Mouse (Mus musculus) MEL (cell line): ENCODE measurements at regions not wholly inside any gene's neighbourhood (a gene's known extent, or its start where the extent isn't known, plus 50 kb on each side); places are given as distances from the start of the nearest gene placed in this dataset.

ENCODE experiments used
- CHD2 ChIP-seq: IDR thresholded peaks from 2 replicates; pipeline ENCODE4 v1.6.1; 2011; ENCODE audit warnings: low read length, improper control_type of control experiment
- CTCF ChIP-seq, 3 experiments: IDR thresholded peaks in 2 of 3; conservative IDR thresholded peaks in 1 of 3; 2 replicates each; pipeline ENCODE4 v1.5.1; 2011 to 2012; ENCODE audit warnings: low read length in 3 of 3, low read depth in 2 of 3, mild to moderate bottlenecking in 2 of 3, improper control_type of control experiment in 1 of 3, inconsistent platforms in 1 of 3, mixed read lengths in 1 of 3, moderate library complexity in 1 of 3; ENCODE audit not compliant: control insufficient read depth in 1 of 3, insufficient read depth in 1 of 3, poor library complexity in 1 of 3, severe bottlenecking in 1 of 3
- GATA1 ChIP-seq: IDR thresholded peaks from 2 replicates; pipeline ENCODE4 v1.6.1; 2011; ENCODE audit warnings: low read depth, low read length, improper control_type of control experiment
- MYC ChIP-seq: IDR thresholded peaks from 2 replicates; pipeline ENCODE4 v1.6.1; 2011; ENCODE audit warnings: low read depth, mild to moderate bottlenecking, low read length, improper control_type of control experiment, moderate library complexity
- NELFE ChIP-seq: IDR thresholded peaks from 2 replicates; pipeline ENCODE4 v1.6.1; 2011; ENCODE audit warnings: low read depth, low read length, improper control_type of control experiment
- POLR2A ChIP-seq, 2 experiments: IDR thresholded peaks; 2 replicates each; pipeline ENCODE4 v1.6.1; 2011 to 2012; ENCODE audit warnings: low read length in 2 of 2, mild to moderate bottlenecking in 2 of 2, control low read depth in 1 of 2, improper control_type of control experiment in 1 of 2, low read depth in 1 of 2, moderate library complexity in 1 of 2; ENCODE audit not compliant: control insufficient read depth in 1 of 2, insufficient read depth in 1 of 2, poor library complexity in 1 of 2
- TCF12 ChIP-seq: IDR thresholded peaks from 2 replicates; pipeline ENCODE4 v1.6.1; 2014; ENCODE audit warnings: low read depth, mild to moderate bottlenecking, inconsistent platforms, low read length, improper control_type of control experiment, moderate library complexity

- TF ChIP-seq TCF12 (no peak), CHD2 (no peak), CTCF (IDR thresholded peaks at IDR 0.05 in 2 of 3, conservative IDR thresholded peaks at IDR 0.05 in 1 of 3; ENCODE audit: control insufficient read depth in 1 of 3, insufficient read depth in 1 of 3, low read depth in 2 of 3, low read length in 3 of 3, poor library complexity in 1 of 3, severe bottlenecking in 1 of 3) (no peak), NELFE (no peak), MYC (no peak), POLR2A (IDR thresholded peaks at IDR 0.05; ENCODE audit: control insufficient read depth in 1 of 2, insufficient read depth in 1 of 2, low read depth in 1 of 2, low read length in 2 of 2, poor library complexity in 1 of 2) (no peak), GATA1 (no peak)
Measured at GRCm38 (mm10) chr14:84263936-84264335, 179.4 kb upstream of the Pcdh17 start.
